23 mouse cellular contexts compared by ENCODE assay signal in the genomic region with DNA sequence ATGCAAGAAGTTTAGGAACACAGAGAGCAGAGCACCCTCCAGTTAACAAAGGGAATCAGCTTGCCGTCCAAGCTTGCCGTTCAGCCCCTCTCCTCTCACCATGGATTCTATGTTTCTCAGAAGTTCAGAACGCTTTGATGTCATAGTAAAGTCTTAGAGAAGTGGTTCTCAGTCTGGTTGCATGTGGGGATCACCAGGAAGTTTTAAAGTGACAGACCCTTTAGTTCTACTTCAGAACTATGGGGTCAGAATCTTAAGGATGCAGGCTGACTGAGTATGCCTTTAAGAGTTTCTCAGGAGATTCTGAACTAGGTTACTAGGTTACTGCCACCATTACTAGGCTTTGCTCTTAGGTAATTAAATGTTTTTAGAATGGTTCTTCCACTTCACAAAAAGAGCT. TPM values are rescaled to one million over a fixed set of nuclear protein-coding genes. Genes with fewer than 3 reads are reported as not detected.
"Had no signal": no experiment of that assay in that cellular context is flagged by ENCODE, and none has a peak within 500 bp of the region (broad histone marks: within the 10 kb centered on the region; RNA-seq: fewer than 3 reads in every experiment).

Gene Gtsf2, minus strand, starts transcription at position 101 of the 400 bp plus-strand sequence.

- H3K27ac ChIP-seq: neural tube, embryonic 12.5 days; neural tube, embryonic 13.5 days; neural tube, embryonic 15.5 days; stomach, embryonic 15.5 days; stomach, postnatal 0 days had no signal

- H3K9ac ChIP-seq: neural tube, embryonic 12.5 days; neural tube, embryonic 13.5 days; neural tube, embryonic 15.5 days; stomach, embryonic 15.5 days had no signal

- H3K36me3 ChIP-seq: neural tube, embryonic 12.5 days; neural tube, embryonic 13.5 days; neural tube, embryonic 15.5 days; stomach, embryonic 15.5 days had no signal

- H3K4me2 ChIP-seq: neural tube, embryonic 12.5 days; neural tube, embryonic 13.5 days; neural tube, embryonic 15.5 days; stomach, embryonic 15.5 days had no signal

- H3K4me3 ChIP-seq: neural tube, embryonic 12.5 days; neural tube, embryonic 13.5 days; neural tube, embryonic 15.5 days; stomach, embryonic 15.5 days had no signal

- H3K4me1 ChIP-seq: neural tube, embryonic 12.5 days; neural tube, embryonic 13.5 days; neural tube, embryonic 15.5 days; stomach, embryonic 15.5 days had no signal

- H3K9me3 ChIP-seq: neural tube, embryonic 12.5 days; neural tube, embryonic 13.5 days; neural tube, embryonic 15.5 days; stomach, embryonic 15.5 days had no signal

- H3K27me3 ChIP-seq: neural tube, embryonic 12.5 days; neural tube, embryonic 13.5 days; neural tube, embryonic 15.5 days; stomach, embryonic 15.5 days had no signal

- DNase-seq: retina, postnatal 1 day; right cerebral cortex, adult 18-20 months; right cerebral cortex, postnatal 14 days; right cerebral cortex, postnatal 25 days; right cerebral cortex, postnatal 4 days; spleen, adult 18-20 months; thymus, adult 18-20 months; thymus, adult 2 months; thymus, postnatal 14 days; thymus, postnatal 36 days; thymus, postnatal 4 days had no signal

RNA-seq across cellular contexts. Expression of gene Gtsf2, which starts in this region (rescaled TPM):
- polyA plus RNA-seq: neural tube, embryonic 11.5 days; neural tube, embryonic 12.5 days; neural tube, embryonic 13.5 days; neural tube, embryonic 14.5 days; neural tube, embryonic 15.5 days; small intestine, adult 2 months; spleen, adult 2 months; stomach, embryonic 14.5 days; stomach, embryonic 15.5 days; stomach, embryonic 16.5 days; stomach, postnatal 0 days; thymus, adult 2 months; urinary bladder, adult 2 months had no signal
